Mouse (Mus musculus) cerebellum, adult 11 months (tissue): Measurements from ENCODE around the gene Robo1.
A peak's percentile ranks its signal among the peaks of the same experiment; 100 is the strongest.

Experiments
- DNase-seq: peaks from one replicate; pipeline ENCODE4 v3.0.0; 2022

The Robo1 gene

DNA sequence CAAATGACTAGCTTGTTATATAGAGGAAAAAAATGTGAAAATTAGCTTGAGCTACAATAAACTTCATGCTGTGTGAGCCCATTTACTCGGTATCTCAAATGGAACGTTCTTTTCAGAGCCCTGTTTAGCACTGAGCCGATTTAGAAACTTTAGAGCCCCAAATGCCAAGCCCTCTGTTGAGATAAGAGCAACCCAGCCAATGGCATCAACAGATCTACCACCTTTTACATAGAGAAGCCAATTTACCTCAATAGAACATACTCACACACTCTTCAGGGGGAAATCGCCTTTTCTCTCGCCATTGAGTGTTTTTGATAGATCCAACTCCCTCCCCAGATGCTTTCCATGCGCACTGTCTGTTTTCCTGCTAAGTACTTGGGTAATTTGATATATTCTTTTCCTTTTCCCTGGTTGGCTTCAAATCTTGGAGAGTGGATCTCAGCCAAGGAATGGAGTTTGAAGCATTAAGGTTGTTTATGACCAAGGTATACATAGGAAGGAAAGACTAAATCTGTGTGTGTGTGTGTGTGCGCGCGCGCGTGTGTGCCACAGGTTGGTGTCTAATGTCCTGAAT lies 378.5 kb downstream of the Robo1 start:
- no peak for DNase-seq

DNA sequence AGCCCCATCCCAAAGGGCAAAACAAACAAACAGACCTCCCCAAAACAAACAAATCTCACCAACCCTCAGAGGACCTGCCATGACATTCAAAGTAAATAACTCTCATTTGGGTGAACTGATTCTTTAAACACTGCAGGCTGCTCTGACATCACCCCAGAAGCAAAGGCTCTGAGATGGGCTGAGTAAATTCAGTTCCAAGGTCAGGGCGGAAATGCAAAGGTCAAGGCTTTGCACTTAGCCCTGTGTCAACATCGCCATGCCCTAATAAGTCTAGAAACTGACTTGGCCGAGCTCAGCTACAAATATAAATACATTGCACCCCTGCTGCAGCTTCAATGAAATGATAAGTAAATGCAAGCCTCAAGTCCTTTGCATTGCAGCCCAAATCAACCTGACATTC lies 379.5 kb downstream of the Robo1 start:
- DNase-seq: no peak

DNA sequence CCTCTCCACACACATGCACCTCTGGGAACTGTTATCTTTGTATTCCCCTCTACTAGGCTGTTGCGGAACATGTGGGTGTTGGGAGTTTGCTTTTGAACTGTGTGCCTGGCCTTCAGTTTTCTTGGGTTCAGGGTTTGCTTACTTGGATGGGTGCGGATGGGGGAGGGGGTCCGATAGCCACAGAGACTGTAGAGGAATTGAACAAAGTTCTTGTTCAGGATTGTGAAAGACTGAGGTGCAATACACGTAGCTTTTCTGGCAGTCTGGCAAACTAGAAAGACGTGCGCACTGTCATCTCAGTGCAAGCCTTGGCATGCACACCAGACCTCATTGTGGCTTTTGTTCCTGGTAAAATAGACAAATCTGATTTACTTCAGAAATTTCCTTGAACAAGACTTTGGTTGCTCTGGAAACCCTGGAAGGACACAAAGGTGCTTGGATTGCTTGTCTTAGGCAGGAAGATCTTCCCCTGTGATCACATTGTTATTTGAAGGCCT lies 380.1 kb downstream of the Robo1 start:
- DNase-seq: no peak

DNA sequence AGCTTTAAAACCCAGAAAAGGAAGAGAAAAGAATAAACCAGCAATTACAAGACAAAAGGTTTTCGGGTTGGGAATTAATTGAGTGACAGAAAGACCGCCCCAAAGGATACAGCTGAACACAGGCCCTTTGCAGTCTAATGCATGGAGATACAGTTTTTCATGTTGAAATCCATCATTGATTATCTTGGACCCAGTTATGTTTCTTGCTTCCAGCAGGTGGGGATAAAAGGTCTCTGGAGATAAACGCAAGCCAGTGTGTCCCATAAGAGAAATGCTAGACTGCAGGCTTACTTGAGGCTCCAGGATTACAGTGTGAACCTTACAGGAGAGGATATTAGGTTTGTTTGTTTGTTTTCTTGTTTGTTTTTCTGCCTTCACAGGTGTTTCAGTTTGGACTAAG lies 383.8 kb downstream of the Robo1 start:
- DNase-seq: no peak

DNA sequence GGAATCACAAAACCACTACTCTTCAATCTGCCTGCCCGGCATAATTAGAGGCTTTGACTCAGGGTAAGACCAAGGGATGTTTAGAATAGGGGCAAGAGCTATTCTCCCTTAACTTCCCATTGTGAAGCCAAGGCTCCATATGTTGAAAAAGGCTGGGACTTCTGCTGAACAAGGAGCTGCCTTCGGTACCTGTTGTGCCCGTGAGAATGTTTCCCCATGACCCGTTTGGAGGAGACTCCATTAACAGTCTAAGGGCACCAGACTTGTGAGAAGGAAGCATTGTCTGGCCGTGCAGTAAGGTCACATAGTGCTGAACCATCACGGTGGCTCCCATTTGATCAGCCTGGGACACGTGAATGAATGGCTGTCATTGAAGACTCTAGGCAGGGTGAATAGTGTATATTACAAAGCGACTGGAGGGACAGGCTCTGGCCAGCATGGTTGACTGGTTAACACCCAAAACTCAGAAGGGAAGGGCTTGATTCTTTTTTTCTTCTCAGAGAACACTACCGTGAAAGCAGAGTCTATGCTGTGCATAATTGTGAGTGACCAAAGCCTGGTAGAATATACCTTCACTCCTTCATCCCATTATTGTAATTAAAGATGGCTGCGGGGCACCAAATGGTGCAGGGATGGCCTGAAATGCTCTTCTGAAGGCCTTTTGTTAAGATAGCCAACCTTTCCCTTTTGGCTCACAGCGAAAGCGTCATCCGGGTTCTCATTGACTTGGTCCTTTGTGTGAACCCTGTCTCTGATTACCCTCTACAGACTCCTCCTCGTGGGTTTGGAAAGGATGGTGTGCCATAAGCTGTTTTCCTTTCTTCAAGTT lies 385.6 kb downstream of the Robo1 start:
- DNase-seq: no peak

DNA sequence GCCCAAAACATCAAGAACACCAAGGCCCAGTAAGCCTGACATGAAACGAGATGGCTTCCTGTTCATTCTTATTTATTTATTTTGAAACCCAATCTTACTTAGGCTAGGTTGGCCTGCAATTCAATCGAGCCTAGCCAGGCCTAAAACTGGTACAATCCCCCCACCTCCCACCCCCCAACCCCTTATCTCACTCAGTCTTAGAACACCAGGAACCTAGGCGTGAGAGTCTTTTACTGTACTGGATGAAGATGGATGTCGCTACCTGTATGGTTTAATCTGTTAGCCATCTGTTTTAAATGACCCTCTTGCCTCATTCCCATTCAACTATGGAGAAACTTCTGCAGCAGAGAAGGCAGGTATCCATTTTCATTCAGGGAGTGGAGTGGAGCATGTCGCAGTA lies 386.7 kb downstream of the Robo1 start:
- no peak for DNase-seq

DNA sequence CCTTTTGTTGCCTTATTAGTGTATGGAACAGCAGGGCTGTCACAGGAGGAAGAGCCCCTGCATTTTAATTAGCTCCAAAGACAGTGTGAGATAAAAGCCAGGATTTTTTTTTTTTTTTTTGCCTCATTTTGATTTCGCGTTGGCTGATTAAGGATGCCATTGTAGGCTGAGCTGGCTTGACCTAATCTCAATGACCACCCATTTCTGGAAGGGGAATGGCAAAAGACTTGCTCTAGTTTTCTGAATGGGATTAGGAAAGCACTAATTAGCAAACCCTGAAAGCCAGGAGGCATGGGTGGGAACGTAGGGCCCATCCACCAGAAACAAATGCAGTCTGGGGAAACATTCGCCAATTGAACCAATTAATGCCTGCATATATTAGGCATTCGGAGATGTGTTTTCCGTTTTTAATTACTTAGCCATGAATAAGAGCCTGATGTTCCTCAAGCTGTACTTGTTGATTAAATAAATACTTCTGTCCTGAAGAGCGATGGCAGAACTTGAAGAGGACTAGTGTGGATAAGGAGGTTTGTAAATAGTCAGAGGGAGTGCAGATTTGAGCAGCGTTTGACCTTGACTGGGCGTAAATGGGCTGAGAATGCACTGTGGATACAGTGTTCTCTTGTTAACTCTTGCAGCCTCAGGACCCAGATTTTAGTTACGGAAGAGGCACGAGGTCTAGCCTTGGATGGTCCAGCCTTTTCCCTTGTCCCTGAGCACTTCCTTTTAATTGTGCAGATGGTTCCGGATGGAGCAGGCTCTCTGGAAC lies 391.3 kb downstream of the Robo1 start:
- DNase-seq: no peak

DNA sequence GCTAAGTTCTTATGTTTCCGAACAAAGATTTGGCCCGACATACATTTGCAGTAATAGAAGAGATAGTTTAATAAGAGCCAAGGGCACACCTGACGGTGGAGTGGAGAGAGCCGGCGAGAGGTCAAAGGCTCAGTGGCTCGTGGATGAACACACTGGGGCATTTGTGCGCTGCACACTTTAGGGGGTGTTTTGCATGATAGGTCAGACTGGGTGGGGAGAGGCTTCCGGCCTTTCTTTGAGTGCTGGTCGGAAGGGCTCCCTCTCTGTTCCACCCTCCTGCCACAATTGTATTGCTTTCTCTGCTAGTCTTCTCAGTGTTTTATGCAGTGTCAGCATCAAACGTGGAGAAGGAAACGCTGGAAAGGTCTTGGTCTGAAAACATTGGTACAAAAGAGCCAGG lies 392.2 kb downstream of the Robo1 start:
- DNase-seq: no peak

DNA sequence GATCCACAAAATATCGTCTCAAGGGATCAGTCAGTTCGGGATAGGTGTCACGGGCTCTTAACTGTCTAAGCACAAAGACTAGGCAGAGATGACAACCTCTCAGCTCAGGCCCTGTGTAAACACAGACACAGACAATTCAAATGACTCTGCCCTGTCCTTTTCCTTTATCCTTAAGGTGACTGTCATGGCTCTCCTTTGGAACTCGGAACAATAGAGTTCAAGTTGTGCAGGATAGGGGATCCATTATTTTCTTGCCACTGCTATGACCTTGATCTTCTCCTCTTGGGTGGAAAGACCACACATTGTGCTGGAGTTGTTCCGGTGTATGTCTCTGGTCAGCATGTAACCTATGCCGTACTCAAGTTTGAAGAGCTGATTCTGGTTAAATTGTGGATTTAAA lies 395.4 kb downstream of the Robo1 start:
- DNase-seq: no peak

DNA sequence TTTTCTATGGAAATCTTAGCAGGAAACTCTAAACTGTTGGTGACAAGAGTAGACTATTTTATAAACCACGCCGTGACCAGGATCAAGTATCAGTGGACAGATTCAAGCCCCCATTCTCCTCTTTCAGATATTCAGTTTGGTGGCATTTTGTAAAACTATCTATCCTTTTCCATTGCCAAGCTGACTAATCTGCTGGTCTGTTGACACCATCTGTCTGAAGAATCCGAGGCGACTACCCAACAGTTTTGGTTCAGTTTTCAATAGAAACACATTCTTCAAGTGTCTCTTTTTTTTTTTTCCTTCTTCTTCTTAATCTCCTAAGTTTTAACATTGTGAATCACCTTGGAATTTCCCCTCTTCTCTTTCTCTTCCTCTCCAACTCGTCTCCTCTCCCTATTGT lies 397.7 kb downstream of the Robo1 start:
- DNase-seq: no peak

DNA sequence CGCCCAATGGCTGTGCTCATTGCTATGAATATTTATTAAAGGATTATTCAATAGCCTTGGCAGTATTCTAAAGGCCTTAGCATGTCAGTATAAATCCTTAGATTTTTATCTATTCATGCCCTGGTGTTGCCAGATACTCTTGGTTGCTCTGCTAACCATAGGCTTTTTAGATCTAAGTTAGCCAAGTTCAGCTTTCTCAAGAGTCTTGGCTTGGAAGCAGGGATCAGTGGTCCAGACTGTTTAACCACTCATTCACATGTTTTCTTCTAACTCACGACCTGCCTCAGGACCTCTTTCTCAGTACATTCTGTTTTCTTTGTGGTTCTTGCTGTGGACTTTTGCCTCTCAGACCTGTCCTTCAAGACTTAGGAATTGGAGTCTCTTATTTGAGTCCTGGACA lies 400.4 kb downstream of the Robo1 start:
- DNase-seq: no peak

DNA sequence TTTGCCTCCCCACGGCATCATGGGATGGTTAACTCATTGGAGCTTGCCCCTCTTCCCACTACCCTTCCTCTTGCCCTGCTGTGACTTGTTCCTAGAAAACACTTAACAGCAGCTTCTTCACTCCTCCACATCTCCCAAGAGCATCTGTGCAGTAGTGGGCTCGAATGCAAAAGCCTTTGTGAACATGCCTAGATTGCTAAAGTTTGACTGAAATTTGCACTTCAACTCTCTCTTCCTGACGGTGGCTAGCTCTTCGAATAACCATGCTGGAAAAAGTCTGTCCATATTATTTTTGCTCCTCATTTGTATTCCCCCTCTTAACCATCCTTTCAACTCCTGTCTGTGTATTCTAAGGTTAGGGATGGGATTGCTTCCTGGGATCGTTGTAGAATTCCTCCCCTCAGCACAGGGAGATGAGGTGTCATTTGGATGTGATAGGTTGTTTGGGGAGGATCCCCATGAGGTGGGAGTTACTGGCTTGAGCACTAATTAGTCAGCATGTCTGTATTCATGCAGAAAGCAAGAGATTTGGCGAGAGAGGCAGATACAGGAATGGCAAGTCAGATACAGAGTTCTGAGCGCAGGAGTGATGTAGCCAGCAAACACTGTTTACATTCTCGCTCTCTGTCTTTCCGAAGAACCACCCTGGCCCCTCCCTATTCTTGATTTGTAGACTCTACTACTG lies 409.2 kb downstream of the Robo1 start:
- DNase-seq: no peak

DNA sequence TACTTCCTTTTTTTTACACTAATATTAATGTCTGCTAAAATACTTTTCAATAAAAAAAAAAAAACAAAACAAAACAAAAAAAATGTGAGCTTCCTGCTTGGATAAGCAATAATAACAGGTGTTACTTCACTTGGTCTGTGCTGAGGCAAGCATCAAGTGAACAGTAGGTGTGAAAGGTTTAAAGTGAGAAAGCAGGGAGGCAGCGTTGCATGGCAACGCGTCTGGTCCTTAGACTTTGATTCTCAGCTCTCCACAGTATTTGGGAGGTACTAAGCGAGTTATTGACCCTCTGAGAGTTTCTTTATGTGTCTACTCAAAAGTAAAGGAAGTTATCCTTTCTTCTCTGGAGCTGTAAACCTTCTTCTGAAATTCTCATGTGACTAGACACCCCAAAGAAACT lies 411.0 kb downstream of the Robo1 start:
- DNase-seq: no peak

DNA sequence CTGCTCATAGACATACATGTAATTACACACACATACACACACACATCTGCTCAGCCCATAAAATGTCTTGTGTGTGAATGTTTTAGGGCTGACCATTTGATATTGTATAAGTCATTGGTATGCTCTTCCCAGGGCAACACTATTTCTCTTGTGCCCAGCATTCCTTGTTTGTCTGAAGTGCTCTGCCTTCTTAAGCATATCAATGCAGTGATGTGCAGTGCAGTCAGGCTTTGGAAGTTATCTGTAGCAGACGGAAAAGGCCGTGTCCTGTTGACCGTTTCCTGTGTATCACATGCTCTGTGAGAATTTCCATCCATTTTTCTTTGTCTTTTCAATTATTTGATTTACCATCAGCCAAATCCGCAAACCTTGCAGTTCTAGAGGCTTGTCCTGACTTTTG lies 412.9 kb downstream of the Robo1 start:
- DNase-seq: no peak

DNA sequence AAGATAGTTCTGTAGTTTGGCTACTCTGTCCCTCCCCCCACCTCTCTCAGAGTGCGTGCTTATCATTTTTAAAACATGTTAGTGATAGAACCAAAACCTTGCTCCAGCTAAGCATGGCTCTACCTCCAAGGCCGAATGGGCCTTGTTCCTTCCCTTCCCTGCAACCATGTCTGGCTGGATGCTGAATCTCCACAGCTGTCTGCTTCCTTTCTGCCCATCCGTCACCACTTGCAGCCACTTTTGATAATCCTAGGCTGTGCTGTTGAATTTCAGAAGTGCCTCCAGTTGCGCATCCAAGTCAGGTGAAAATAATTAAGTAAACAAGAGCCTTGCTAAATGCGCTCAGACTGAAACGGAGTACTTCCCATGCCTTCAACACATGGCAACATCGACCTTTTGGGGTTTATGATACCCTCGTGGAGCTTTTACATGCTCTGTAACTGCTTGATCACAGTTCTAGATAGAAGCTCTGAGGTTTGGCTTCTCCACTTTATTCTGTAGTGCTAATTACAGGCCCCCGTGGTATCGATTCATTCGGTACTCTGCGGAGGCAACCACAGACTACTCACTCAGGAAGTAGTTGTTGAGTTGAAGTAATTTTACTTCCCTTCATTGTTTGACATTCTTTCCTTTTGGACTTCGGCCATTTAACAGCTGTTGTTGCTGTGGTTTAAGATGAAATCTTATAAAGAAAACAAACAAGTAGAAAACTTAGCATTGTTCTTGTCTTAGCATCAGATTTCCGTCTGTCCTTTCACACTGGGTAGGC lies 413.8 kb downstream of the Robo1 start:
- DNase-seq: no peak

DNA sequence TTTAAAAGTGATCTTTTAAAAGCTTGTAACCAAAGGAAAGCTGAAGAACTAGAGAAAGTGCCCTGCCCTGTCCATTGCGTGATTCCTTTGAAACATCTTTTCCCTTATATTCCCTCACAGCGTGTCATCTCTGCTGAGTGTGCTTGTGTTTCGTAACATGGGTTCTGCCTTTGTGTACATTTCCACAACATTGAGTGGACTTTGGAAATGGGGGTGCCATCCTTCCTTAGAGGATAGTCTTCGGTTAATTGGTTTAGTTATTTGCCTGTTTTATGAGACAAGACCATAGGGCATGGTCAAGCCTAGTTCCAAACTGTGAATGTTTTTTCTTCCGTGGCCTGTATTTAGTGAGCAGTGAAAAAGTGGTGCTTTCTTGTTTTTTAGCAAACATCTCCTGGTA lies 426.1 kb downstream of the Robo1 start:
- no peak for DNase-seq

DNA sequence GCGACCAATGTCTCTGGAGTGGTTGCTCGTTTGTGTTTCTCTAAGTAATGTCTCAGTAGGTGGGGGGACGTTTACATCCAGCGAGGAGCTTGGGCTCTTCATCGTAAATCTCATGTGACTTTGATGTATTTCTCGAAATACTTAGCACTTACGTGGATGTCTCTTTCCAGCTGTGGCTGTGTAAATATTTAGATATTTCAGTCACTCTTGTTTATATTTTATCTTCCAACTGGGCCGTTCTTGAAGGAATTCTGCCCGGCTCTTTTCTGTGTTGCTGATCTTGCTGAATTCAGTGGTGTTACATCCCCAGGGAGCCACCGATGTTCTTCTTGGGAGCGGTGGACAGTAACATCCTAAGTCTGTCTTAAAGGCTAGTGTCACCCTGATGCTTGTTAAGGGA lies 427.1 kb downstream of the Robo1 start:
- DNase-seq: no peak

DNA sequence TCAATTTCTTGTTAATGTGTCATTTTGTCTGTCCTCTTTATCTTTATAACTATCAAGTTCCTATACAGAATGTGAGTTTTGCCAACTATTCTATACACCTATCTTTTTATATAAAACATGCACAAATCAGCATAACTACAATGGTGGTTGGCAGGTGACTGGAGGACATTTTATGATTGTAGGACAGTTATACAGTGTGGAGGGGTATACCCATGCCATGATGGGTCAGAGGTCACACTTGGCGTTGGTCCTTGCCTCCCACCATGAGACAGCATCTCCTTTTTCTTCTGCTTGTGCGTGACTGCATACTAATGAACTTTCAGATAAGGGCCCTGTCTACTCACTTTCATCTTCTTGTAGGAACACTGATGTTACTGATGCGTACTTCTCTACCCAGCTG lies 427.5 kb downstream of the Robo1 start:
- DNase-seq: no peak

DNA sequence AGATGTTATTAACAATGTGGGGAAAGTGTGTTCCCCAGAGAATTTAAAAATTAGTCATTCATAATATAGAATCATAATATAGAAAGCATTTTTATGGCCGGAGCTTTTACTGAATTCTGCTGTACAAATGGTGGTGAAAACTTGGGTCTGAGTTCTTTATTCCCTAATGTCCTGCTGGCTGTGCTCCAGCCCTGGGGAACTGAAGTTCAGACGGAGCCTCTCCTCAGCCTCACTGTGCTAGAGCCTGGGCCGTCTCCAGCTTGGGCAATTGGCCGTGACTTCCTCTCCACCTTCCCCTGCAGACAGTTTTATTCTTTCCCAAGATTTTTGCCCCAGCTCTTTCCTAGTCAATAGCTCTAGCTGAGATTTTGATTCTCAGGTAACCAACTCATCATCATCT lies 429.0 kb downstream of the Robo1 start:
- peak; percentile 23 for DNase-seq

DNA sequence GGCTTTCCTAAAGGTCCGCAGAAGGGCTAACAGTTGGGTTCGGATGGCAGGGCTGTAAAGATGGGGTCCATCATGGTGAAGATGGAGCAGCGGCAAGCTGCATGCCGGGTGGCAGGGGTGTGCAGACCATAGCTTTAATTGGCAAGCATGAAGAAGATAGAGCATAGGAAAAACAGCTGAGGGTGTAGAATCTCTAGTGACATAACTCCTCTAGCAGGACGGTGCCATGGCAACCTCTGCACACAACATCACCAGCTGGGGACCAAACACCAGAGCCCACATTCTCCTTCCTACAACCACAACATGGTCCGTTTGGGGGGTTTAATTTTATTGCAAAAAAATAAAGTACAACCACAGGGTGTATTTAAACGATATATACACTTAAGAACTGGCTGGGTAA lies 432.1 kb downstream of the Robo1 start:
- no peak for DNase-seq

DNA sequence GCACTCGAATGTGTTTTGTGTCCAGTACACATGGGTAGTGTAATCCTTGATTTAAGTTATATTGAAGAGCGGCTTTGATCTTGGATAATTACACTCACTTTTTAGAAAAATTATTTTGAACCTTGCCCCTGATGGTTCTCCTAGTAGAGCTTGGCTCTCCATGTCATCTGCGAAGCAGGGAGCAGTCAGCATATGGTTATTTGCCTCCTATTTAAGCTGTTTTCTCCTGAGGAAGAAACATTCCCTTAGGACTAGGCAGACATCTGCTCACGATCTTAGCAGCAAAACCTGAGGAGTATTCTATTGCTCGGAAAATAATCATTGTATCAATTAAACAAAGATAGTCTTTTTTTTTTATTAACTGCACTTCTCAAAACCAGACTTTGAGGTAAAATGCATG lies 439.6 kb downstream of the Robo1 start:
- DNase-seq: no peak

DNA sequence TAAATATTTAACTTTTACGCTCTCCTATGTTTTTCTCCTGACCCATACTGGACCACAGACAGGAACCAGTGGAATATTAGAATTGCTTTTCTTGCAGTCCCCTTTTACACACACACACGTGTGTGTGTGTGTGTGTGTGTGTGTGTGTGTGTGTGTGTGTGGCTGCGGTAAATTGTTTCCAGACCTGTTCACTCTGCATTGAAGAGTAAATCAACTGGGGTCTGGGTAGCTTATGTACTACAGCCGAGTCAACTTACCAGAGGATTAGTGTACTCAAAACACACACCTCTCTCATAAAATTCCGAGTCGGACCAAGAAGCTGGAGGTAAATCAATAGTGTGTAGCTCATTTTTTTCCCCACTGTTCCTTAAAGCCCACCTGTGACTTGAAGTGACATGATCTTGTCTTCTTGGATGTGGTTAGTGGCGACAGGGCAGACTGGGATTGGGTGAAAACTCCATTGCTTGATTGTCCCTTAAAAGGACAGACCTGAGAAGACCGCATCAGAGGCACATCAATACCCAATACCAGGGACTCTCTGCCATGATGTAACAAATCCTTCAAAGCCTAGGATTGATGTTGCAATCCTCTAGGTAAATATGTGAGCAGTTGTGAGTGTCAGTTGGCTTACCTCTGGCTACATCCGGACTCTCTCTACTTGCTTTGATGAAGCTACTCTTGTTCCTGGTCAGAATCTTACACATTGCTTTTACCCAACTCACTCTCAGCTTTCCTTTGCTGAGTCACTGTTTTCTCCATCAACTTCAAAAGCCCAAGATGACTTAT lies 457.2 kb downstream of the Robo1 start:
- DNase-seq: no peak
